Mouse (Mus musculus) kidney, adult 11 months (tissue): ENCODE data around the gene Ldb1.

Experiments used
- DNase-seq: peaks from one replicate; pipeline ENCODE4 v3.0.0; 2022

Gene Ldb1

GRCm38 (mm10) chr19:46044993-46045695, at the start of gene Ldb1:
Gene Ldb1, minus strand, starts transcription at chr19:46045214.
- DNase-seq = peak; percentile 90

- DNase-seq = no peak
Observed at GRCm38 (mm10) chr19:46094144-46094543, 49.1 kb upstream of the Ldb1 start.

DNA sequence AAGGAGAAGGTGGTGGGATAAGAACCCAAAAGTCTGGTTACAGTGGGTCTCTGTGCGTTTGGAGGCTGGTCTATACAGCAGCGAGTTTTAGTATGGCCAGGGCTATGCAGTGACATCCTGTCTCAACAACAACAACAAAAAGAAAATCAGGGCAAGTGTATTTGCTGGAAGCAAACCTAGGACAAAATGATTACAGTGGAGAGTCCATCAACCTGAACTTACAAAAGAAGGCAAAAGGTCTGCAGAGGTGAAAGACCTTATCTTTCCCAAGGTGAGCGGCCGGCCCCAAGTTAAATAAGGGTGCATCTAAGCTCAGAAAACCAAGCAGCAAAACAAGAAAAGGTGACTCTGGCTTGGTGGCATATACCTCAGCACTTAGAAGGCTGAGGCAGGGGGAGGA, 46.6 kb upstream of the Ldb1 start:
- DNase-seq = no peak

GRCm38 (mm10) chr19:46087871-46088270, 42.9 kb upstream of the Ldb1 start:
- no peak for DNase-seq

DNA sequence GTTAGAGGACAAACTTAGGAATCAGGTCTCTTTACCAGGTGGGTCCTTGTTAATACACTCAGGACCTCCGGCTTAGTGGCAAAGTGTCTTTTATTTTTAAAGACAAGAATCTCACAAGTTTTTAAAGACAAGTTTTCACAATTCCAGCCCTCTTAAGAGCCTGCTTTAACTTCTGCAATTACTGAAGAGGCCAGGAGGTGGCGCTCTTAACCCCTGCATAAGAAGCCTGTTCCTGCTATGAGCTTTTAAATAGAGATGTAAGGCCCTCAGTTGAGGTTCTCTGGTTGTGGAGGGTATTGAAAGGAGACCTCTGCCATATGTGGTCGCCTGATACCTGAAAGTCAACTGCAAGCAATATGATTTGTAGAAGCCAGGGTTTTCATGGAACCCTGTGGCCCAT, 41.3 kb upstream of the Ldb1 start:
- DNase-seq = no peak

GRCm38 (mm10) chr19:46085185-46085584, 40.2 kb upstream of the Ldb1 start:
- no peak for DNase-seq

GRCm38 (mm10) chr19:46078535-46078934, 33.5 kb upstream of the Ldb1 start:
- DNase-seq = no peak

- peak; percentile 99 for DNase-seq
Observed at GRCm38 (mm10) chr19:46075616-46076607, 30.9 kb upstream of the Ldb1 start, which contains the start of gene Nolc1. Gene Nolc1, plus strand, starts transcription at chr19:46075863.

GRCm38 (mm10) chr19:46074266-46074665, 29.3 kb upstream of the Ldb1 start:
- DNase-seq = no peak

DNA sequence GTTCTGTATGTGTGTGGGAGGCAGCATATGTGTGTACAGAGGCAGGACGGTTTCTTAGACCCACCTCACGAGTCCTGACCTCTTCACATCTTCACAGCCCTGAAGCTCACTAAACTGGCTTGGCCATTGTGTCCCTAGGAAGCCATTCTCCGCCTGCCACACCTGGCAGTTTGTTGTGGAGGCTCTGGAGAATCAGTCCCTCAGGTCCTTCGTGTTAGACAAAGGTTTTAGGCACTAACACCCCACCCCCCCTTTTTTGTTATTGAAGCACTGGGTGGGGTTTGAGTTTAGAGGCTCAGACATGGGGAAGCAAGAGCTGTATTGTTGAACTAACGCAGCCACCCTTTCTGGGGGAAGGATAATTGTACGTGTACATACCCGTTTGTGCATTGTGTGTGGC, 28.3 kb upstream of the Ldb1 start:
- no peak for DNase-seq

DNA sequence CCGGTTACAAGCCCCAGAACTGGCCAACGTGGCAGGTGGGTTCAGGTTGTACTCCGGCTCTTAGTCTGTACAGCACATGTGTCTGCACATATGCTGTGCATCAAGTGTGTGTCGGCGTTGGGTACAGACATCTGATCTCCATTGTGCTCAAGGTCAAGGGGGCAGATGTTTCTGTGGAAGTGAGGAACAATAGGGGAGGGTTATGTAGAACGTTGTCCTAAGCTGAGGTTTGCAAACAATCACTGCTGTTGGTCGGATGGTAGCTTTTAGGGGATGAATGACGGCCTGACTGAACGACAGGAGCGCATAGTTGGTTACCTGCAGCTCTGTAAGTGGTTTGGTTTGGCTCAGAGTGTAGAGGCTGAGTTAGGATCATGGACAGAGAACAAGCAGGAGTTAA, 23.0 kb upstream of the Ldb1 start:
- DNase-seq = no peak

GRCm38 (mm10) chr19:46060845-46061244, 15.8 kb upstream of the Ldb1 start:
- no peak for DNase-seq

DNA sequence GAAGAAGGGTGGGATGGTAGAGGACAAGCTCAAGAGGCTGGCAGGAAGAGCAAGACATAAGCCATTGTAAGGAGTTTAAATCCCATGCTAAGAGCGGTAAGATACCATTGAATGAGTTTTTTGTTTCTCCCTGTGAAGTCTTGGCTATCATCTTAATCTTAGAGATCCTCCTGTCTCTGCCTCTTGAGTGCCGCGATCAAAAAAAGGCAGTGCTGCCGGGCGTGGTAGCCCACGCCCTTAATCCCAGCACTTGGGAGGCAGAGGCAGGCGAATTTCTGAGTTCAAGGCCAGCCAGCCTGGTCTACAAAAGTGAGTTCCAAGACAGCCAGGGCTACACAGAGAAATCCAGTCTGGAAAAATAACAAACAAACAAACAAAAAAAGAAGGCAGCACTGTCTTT, 13.5 kb upstream of the Ldb1 start:
- no peak for DNase-seq

- peak; percentile 82 for DNase-seq
Observed at GRCm38 (mm10) chr19:46056947-46057607, 12.1 kb upstream of the Ldb1 start.

- DNase-seq = peak; percentile 96
Observed at GRCm38 (mm10) chr19:46056388-46056946, 11.5 kb upstream of the Ldb1 start.

- DNase-seq = no peak
Observed at GRCm38 (mm10) chr19:46055752-46056387, 10.9 kb upstream of the Ldb1 start.

- no peak for DNase-seq
Observed at GRCm38 (mm10) chr19:46050462-46050861, 5.4 kb upstream of the Ldb1 start.

DNA sequence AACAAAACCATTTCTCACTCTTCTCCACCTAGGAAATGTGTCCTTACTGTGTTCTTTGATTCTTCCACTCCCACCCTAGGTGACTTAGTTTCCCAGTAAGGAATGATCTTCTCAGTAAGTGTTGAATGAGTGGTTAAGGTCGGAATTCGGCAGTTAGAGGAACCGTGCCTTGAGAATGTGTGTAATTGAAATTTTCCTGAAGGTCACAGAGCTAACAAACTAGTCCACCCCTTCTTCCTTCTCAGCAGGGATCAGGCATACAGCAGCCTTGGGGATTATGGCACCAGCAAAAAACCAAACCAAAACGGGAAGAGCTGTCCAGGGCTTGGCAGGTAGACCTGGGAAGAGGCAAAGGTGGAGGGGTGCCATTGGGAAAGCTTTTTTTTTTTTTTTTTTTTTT, 4.1 kb upstream of the Ldb1 start:
- no peak for DNase-seq

- no peak for DNase-seq
Observed at GRCm38 (mm10) chr19:46047426-46047825, 2.4 kb upstream of the Ldb1 start.

DNA sequence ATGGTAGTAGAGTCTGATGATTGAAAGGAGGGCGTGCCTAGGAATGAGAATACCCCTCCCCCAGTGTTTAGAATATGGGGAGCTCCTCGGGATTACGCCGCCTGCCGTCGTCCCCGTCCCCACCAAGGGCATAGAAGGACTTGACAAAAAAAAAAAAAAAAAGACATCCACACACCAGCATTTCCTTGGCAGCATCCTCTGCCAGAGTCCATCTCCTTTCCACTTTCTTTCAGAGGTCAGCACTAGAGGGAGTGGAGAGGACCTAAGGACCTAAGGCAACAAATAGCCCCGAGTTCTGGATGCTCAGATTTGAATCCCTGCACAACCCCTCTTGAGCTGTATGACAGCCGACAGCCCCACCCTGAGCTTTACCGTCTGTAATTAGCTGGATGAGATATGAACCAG, 1.6 kb upstream of the Ldb1 start:
- no peak for DNase-seq

GRCm38 (mm10) chr19:46045696-46046311, 790 bp upstream of the Ldb1 start:
- DNase-seq = peak; percentile 69
